Mouse (Mus musculus) kidney, adult 8-10 months (tissue): Measurements from ENCODE around the gene Foxa1.
A peak's percentile ranks its signal among the peaks of the same experiment; 100 is the strongest.

Experiments used
- DNase-seq, 2 experiments: peaks; one replicate each; pipeline ENCODE4 v3.0.0; 2022

Gene Foxa1

DNA sequence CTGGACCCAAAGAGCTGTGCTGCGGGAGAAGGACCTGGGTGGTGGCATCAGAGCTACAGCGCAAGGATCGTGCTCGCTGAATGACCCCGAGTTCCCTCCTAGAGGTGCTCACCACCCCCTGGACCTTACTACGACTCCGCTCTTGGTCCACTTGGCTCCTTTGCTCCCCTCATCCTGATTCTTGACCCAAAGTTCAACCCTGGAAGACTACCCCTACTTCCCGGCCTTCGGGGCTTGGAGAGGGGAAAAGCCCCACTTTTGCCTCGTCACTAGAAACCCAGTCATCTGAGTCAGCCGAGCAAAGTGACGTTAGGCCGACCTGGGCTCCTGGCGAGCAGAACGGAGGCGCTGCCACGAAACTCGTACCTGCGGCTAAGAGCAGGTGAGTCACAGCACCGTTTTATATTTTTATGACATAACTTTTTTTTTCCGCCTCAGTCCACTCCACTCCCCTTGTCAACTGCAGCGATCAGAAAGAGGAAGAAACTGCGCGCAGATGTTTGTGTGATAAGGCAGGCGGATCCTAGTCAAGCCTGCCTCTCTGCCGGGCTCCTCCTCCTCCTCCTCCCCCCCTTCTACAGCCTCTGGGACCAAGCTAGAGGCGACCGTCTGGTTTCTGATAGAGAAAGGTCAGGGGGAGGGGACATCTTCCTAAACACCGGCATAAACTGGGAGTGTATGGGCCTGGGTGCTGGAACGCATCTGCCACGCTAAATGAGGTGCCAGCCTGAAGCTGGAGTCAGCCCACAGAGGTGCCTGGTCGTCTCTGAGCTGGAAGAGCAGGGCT, at the start of gene Foxa1:
Gene Foxa1, minus strand, starts transcription at position 502 of the 787 bp plus-strand sequence.
- no peak for DNase-seq

DNA sequence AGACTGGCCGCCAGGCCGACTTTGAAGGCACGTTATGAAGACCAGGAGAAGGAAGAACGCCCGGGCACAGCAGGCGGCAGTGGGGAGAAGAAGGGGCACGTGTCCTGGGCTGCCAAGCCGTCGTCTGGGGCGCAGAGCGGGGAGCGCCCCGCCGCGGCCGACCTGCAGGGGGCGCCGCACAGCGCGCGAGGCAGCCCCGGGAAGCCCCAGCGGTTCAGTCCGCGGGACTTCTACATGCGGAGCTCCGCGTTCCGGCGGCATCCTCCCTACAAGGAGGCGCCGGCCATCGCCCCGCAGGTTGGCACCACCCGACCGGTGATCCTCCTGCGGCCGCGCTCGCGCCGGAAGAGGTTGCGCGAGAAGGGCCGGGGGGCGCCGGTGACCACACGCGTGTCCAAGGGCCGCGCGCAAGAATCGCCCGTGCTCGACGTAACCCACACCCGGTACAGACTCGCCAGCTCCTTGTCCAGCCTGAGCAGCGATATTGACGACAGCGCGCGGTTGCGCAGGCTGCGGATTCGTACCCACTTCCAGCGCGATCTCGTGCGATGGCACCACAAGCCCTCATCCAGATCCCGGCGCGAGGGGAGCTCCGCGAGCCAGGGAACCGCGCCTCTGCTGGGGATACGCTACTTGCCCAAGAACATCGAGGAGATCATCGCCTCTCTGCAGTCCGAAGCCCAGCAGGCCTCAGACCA, 29.4 kb upstream of the Foxa1 start:
- DNase-seq: peak in 1 of 2 experiments; percentile 2

DNA sequence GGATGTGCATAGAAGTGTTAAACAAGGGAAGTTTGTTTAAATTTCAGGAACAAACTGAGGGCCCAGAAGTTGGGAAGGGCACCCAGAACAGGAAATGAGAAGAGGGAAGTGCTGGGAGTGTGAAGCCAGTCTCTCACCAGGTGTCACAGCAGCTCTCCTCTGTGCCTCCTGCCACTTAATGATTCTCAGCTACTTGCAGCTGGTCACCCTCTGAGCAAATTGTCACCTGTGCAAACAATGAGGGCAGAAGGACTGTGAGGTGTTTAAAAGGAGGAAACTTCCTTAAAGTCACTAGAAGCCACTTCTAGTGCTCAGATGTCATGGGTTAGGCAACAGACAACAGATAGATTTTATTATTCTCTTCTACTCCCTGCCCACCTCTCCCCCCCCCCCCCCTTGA, 25.7 kb upstream of the Foxa1 start:
- DNase-seq: no peak

DNA sequence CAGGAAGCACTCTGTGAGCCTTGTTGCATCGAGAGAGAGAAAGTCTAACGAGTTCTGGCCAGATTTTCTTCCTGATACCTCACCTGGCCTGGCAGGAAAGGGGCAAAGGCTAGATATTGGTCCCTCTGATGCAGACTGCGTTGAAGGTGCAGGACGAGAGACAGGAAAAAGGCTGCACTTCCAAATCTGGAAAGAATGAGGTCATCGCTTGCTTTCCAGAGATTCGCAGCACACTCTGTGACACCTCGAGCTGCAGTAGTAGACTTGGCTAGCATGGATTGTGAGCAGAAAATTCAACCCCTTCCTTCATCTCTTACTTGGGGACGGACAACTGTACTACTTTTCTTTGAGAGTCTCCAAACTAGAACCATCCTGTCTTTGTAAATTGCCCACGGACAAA, 25.1 kb upstream of the Foxa1 start:
- DNase-seq: no peak

DNA sequence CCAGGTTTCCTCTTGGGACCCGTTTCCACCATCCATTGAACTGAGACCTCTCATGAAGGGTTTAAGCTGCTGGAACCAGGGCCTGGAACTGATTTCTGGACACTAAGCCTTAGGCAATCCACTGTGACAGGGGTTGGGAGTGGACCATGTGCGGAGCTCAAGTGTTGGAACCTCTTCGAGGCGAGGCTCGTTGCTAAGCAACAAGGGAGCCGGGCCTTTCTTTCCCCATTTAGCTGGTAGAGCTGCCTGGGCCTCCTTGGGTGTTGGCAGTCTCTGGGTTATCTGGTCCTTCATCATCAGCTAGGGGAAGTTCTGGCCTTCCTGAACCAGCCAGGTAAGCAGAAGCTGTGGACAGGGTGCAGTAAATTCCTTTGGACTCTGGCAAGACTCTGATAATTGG, 17.2 kb upstream of the Foxa1 start, which contains the start of gene Ttc6:
Gene Ttc6, plus strand, starts transcription at position 205 of the 400 bp plus-strand sequence.
- DNase-seq: no peak

DNA sequence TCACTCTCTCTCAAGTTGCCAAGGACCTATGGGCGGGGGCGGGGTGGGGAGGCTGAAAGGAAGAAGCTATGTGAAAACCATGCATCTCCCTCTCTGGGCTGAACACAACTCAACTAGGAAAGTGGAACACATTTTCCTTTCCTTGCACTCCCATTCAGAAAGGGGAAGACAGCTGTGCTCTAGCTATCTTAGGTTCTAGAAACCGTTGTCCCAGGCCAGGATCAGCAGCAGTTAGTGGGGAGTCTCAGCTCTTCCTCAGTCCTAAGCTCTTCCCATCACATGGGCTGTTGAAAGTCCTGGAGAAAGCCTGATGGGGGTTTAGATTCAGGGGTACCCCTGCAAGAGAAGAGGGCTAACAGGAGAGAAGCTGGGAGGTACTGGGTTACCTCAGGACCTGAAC, 7.4 kb upstream of the Foxa1 start:
- DNase-seq: no peak

DNA sequence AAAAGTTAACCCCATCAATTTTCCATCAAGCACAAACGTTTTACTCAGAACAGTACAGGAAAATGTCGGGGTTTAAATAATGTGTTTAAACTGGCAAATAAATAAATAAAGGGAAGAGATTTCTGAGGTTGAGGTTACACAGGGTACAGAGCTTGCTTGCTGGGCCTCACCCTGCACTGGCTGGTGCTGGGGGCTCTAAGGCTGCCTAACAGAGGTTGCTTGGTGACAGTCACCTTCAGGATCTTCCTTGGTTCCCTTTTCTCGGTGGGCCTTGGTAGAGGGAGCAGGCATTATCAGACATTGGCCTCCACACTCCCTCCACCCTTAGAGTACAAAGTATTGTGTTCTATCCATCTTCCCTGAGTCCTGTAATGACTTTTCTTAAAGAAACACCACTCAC, 5.6 kb upstream of the Foxa1 start:
- DNase-seq: no peak

DNA sequence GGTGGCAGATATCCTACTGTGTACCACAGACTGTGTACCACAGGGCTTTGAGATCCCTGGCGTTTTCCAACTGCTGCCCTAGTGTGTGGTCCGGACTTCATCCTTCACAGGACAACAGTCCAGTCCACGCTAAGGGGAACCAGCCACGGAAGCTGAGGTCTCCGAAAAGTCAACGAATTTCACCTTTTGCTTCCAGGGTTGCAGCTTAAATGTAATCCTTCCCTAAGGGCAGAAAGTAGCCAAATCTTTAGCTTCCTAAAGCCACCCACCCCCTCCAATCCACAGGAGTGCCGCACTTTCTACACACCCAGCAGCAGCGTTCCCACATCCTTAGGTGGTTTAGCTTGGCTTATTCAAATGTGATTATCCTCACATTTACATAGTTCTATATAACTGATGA, 4.2 kb upstream of the Foxa1 start:
- DNase-seq: no peak

DNA sequence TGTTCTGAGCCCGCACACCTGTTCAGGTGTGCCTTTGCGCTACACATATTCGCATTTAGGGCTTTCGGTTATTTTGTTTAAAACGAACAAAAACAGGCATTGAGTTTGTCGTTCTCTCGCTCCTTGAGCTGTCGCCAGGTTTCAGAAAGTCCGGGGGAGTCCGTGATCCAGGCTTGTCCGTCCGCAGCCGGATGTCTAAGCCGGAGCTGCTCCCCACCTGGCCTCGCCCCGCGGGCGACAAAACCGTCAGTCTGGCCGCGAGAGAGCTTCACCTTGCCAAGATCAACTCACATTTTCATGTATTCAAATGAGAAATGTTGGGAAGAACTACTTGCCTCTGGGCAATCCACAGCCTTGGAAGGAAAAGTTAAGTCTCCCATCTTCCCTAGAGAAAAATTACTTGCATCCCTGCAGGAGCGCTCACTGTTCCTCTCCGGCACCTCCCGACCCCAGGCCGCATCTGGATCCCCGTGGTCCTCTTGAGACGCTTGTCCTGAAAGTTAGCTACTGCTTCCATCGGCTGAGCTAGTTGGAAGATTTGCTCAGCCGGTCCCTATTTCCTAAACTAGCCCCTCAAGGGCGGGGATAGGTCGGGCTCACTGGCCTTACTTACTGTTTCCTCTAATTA, 3.6 kb upstream of the Foxa1 start:
- no peak for DNase-seq

DNA sequence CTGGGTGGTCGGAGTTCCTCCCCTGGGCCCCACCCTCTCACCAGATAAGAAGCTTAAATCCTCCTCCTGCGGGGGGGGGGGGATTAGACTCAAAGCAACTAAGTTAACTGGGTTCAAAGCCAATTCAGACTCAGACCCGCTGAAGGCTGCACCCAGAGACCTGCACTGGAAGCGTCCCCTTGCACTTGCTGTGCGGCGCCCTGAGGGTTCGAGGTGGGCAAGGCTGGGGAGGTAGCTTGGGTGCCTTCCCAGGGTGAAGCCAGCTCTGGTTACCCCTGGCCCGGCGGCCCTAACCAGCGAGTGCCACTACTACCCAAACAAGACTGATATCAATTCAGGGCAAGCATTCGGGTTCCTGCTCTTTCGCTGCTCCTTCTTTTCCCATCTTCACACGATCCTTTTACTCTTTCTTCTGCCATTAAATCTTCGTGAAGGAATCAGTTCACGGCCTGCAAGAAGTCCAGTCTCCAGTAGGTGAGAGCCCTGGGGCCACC, 3.0 kb upstream of the Foxa1 start:
- DNase-seq: no peak

DNA sequence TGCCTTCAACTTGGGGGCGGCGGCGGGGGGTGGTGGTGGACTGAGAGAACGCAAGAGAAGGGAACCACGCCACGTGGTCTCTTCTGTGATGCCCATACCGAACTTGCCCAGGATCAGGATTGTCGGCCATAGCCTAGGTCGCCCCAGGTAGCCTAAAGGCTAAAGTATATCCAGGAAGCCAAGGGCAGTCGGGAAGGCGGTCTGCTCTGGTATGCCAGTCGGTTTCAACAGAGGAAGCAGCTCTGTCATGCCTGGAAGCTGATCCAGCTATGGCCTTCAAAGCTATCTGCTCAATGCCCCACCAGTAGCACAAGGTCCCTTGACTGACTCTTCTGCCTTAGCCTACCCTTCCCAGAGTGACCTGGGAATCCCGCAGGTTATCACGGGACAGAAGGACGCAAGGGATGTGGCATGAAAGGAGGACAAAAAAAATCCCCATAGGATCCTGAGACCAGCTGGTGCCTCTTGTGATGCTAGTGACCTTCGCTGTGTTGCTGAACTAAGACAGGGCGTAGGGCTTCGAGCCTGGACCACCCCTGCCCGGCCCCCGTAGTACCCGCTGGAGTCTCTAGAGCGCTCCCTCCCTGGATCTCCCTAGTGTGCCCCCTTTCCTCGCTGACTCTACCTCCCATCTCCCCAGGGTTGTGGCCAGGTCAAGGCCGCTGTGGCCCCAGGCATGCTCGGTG, 2.4 kb upstream of the Foxa1 start:
- no peak for DNase-seq

DNA sequence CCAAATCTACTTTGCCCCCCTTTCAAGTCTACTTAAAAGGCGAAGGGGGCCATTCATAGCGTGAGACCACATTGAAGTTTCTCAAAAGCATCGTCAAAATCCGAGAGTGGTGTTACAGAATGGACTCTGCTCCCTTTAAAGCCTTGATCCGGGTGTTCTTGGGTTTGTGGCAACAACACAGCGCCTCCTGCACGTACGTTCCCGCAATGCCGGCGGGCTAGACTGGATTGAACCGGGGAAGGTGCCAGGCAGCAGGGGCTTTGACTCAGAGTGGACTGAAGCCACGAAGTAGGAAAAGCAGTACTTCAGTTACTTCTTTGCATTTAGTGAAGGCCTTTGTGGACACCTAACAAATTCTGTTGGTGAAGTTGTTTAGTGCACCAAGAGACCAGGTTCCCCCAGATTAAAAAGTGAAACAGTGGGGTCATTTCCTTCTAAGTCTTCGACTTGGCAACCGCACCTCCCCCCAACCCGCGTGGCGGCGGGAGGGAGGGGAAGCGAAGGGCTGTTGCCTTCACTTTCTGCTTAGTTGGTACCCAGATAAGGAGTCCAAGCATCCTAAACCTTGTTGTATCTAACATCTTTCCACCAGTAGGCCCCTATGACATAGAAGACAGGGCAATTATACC, 1.8 kb upstream of the Foxa1 start:
- no peak for DNase-seq

DNA sequence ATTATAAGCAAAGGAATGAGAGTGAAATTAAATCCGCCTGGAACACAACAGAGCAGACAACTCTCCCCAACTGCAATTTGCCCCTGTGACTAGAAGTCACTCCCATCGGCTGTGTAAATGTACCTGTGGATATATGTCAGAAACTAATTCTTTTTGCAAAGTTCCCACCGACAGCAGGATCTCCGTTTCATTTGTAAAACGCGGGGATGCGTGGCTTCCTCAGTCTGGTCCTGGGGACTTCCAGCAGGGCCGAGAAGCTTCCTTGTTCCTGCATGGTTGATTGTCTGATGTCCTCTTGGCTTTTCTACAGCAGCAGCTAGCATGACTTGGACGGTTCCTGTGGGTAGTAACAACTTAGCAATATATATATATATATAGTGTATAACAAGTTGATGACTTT, 1.2 kb upstream of the Foxa1 start:
- DNase-seq: no peak

DNA sequence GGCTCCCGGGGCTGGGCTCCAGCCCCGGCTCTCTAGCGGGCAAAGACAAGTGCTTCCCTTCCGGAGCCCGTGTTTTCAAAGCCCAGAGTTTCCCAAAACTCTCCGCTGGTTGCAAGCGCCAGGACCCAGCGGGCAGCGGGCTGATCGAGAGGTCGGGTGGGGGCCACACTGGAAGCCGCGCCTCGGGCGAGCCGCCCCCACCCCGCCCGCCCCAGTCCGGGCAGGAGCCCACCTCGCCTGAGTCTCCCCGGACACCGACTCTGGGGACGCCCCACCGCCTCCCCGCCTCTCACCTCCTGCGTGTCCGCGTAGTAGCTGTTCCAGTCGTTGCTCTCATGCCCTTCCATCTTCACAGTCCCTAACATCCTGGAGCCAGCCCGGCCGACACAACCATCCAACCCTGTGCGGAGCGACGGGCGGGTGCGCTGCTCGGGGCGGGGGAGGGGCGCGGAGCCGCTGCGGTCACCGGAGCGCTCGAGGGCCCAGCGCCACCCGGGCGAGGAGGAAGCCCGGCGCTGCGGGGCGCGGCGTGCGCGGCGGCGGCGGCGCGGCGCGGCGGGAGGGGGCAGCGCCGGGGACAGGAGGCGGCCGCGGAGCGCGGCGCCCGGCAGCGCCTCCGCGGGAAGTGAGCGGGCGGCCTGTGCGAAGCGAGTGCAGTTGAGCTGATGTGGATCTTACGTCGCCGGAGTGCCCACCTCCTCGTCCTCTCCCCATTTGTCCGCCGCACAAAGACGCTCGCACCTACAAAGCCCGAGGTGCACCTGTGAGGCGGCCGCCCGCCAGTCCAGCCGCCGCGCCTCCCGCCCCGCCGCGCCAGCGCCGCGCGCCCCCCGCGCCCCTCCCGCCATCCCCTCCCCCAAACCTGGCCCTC, 1.1 kb downstream of the Foxa1 start:
- DNase-seq: no peak

DNA sequence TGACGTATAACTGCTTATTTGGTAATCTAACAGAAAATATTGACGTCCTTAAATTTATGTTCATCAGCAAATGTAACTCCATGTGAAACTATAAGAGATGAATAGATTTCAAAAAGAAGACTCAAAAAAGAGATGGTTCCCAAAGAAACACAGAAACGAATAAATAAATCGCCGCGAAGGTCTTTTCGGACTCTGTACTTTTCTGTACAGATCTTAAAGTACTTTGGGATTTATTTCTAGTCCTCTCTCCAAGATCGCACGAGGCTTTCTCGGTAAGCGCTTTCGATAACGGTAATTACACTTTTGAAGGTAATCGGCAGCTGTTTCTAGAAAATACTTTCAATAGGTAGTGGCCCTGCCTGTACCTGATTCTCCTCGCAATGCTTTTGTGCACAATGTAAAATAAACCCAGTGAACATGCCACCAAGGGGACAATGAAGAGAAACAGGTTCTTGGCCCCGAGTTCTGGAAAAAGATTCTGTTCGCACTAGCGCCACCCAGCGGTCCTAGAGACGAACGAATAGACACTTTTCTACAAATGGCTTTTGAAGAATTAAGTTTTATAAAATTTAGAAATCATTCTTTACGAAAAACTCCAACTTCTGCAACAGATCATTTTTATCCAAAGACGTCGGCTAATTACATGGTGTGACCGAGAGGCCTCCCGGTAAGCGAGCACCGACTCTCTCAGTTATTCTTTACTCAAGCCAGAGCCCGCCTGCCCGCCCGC, 1.9 kb downstream of the Foxa1 start:
- peak in 1 of 2 experiments; percentile 69 for DNase-seq

DNA sequence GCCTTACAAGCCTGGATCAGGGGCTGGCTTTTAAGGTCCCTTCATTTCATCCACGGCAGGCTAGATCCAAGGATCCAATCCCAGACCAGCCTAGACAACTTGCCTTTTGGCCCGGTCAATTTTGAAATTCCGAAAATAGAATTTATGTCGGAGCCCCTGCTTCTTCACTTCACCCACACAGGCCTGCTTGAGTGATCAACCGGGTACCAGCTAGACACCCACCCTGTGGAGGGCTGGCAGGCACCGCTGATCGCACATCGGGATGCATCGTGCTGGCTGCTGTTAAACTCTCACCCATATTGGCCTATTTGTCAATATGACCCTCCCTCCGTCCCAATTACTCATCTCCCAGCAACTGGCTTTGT, 3.1 kb downstream of the Foxa1 start:
- DNase-seq: no peak

DNA sequence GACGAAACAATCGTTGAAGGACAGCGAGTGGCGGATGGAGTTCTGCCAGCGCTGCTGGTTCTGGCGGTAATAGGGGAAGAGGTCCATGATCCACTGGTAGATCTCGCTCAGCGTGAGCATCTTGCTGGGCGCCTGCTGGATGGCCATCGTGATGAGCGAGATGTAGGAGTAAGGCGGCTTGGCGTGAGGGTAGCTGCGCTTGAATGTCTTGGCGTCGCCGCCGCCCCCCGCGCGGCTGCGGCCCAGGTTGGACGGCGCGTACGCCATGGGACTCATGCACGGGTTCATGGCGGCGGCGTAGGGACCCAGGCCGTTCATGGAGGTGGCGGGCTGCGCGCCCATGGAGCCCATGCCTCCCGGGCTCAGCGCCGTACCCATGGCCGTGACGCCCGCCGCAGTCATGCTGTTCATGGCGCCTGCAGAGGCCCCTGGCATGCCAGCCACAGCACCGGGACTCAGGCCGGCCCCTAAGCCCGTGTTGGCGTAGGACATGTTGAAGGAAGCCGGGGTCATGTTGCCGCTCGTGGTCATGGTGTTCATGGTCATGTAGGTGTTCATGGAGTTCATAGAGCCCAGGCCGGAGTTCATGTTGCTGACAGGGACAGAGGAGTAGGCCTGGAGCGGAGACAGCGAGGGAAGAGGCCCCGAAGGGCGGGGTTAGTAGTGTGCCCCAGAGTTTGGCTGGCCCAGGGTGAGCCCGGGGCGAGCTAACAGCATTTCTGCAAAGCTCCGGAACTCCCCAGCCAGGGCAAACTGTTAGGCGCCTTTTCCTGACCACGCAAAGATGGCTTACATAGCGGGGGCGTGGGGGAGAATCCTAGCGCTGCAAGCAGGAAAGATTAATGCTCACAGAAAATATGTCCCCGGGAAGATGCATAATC, 3.7 kb downstream of the Foxa1 start:
- DNase-seq: no peak

DNA sequence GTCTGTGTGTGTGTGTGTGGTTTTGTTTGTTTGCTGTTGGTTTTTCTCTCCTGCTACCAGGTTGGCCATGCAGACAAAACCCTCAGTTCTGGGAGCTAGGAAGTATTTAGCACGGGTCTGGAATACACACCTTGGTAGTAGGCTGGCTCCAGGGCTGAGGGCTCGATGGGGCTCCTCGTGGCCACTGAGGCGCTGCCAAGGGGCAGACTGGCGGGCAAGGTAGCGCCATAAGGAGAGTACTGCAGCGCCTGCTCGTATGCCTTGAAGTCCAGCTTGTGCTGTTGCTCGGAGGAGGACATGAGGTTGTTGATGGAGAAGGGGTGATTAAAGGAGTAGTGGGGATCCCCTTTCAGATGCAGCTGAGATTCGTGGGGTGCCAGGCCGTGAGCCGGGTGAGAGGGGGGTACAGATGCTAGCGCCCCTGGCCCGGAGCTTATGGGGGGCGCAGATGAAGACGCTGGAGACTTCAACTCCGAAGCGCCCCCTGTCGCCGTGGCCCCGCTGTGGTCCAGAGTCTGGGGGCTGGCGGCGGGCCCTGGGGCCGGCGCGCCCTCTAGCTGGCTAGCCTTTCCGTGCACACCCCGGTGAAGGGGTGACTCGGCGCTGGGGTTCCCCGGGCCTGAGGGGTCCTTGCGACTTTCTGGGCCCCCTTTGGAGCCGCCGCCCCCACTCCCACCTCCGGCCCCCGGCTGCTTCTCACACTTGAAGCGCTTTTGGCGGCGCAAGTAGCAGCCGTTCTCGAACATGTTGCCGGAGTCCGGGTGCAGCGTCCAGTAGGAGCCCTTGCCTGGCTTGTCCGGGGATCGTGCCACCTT, 4.6 kb downstream of the Foxa1 start:
- no peak for DNase-seq

DNA sequence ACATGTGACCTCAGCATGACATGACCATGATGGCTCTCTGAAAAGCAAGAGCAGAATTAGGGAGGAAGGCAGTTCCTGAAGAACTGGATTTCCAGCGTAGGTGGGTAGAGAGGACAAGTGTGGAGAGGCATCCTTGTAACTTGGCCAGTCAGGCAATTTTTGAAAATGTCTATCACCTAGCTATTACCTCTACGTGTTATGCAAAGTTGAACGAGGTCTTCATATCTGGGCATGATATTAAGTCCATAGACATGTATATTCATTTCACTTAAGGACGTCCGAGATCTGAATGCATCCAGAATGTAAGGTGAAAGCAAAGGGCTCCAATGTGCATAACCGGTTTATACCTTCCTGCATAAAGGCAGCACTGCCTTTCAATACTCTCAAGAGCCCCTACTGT, 5.6 kb downstream of the Foxa1 start:
- no peak for DNase-seq
